Mouse (Mus musculus) limb, embryonic 10.5 days (tissue): ENCODE results near the gene Disp1. TPM values are rescaled to one million over a fixed set of nuclear protein-coding genes. Genes with fewer than 3 reads are reported as not detected.

ENCODE experiments used
- DNase-seq: peaks from one replicate; pipeline ENCODE4 v3.0.0-alpha.2; 2017; ENCODE audit warnings: low spot score
- H3K27ac ChIP-seq: fragments of 300-500 bp; sonication (generic); 2 replicates; pipeline ENCODE4 v1.5.1; 2016; ENCODE audit warnings: mild to moderate bottlenecking
- H3K27me3 ChIP-seq: fragments of 300-500 bp; sonication (generic); 2 replicates; pipeline ENCODE4 v1.6.1; 2016; ENCODE audit warnings: low read depth, mild to moderate bottlenecking; ENCODE audit not compliant: poor library complexity, severe bottlenecking
- H3K36me3 ChIP-seq: fragments of 300-500 bp; sonication (generic); 2 replicates; pipeline ENCODE4 v1.6.1; 2016; ENCODE audit warnings: mild to moderate bottlenecking, moderate library complexity
- H3K4me1 ChIP-seq: fragments of 300-500 bp; sonication (generic); 2 replicates; pipeline ENCODE4 v1.6.1; 2016
- H3K4me3 ChIP-seq: fragments of 300-500 bp; sonication (generic); 2 replicates; pipeline ENCODE4 v1.5.1; 2016; ENCODE audit warnings: mild to moderate bottlenecking, moderate library complexity
- H3K9me3 ChIP-seq: fragments of 300-500 bp; sonication (generic); replicated peaks from 2 replicates; pipeline ENCODE4 v1.6.1; 2016; ENCODE audit warnings: mild to moderate bottlenecking
- WGBS: fragments of 180-500 bp; shearing (Covaris S2); methylation state at CpG from one replicate; pipeline ENCODE4 v1.1.7; 2016; 5-methylcytosine and 5-hydroxymethylcytosine counted together
- polyA plus RNA-seq: library from polyadenylated mRNA; unstranded; fragments of >200 nt; fragmentation: Nextera tagmentation; extraction: Ambion mirVana; gene quantifications from 2 replicates; pipeline ENCODE4 v1.2.1, GENCODE M21; 2016

Gene Disp1
- polyA plus RNA-seq, 1 experiment from 2014 or later: 21.8 TPM

DNA sequence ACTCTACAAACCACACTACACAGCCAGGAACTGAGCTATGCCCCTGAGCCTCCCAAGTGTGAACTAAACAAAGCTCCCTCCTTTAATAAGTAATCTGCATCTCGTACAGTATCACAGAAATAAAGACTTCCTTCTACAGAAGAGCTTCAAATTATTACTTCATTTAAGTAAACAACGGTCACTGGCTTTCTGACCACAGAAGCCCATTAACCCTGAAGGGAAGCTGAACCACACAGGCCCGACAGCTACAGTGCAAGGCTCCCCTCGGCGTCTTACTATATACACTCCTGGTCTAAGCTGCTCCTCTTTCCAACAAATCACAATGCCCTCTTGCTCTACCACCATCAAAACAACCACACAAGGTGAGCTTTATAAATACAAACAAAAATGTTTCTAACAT, 50.2 kb downstream of the Disp1 start:
- peaks cover 16% of the 10 kb centered on the region for H3K36me3 ChIP-seq
- H3K4me1 ChIP-seq: peaks cover 39% of the 10 kb centered on the region
- 87% methylated on average over 5 of the region's 5 CpGs for WGBS
- H3K4me3 ChIP-seq: no peak overlapping the region
- no peaks in the 10 kb centered on the region for H3K9me3 ChIP-seq
- H3K27me3 ChIP-seq: no peaks in the 10 kb centered on the region
- DNase-seq: no peak
- no peak overlapping the region for H3K27ac ChIP-seq

DNA sequence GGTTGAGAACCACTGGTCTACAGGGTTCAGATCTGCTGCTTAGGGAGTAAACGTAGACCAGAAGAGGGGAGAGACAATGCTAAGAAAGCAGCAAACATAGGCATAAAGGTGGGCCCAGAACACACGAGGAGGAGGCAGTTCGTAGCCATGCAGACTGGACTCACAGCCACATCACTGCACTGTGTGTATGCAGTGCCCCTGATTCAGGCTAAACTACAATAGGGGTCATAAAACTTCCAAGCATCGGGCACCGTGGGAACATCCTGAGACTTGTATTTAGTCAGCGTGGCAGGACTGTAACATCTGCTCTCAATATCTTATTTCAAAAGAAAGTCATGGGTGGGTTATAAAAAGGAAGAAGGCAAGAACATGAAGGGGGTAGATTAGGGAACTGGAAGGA, 52.9 kb downstream of the Disp1 start:
- Histone ChIP-seq H3K4me3 (no peak overlapping the region), H3K27ac (peak overlapping the region; percentile 77), H3K27me3 (no peaks in the 10 kb centered on the region), H3K36me3 (peaks cover 23% of the 10 kb centered on the region), H3K9me3 (no peaks in the 10 kb centered on the region), H3K4me1 (peaks cover 56% of the 10 kb centered on the region)
- WGBS: 36% methylated on average over 6 of the region's 6 CpGs
- peak; percentile 30 for DNase-seq

GRCm38 (mm10) chr1:183167776-183168175, 53.5 kb downstream of the Disp1 start:
- 71% methylated on average over 12 of the region's 12 CpGs for WGBS
- peaks cover 17% of the 10 kb centered on the region for H3K36me3 ChIP-seq
- H3K27me3 ChIP-seq: no peaks in the 10 kb centered on the region
- no peak overlapping the region for H3K4me3 ChIP-seq
- H3K9me3 ChIP-seq: no peaks in the 10 kb centered on the region
- peak overlapping the region; percentile 77 for H3K27ac ChIP-seq
- H3K4me1 ChIP-seq: peaks cover 63% of the 10 kb centered on the region
- DNase-seq: peak; percentile 56

DNA sequence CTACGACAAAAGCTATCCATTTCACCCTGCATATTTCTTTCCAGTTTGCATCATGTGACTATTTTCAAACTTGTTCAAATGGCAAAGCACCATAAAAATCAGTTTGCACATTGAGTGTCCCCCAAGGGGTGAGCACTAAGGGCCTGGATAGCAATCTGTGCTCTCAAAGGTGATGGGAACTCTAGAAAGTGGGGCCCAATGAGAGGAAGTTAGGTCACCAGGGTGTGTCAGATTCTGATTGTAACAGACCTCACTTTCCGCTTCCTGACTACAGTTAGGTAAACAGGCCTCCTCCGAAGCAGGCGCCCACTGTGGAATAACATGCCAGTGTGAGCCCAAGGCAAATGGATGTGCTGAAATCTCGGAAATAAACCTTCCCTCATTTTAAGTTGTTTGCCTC, 54.6 kb downstream of the Disp1 start:
- DNase-seq: peak; percentile 14
- H3K27me3 ChIP-seq: no peaks in the 10 kb centered on the region
- 92% methylated on average over 5 of the region's 5 CpGs for WGBS
- H3K27ac ChIP-seq: no peak overlapping the region
- H3K36me3 ChIP-seq: peaks cover 17% of the 10 kb centered on the region
- H3K9me3 ChIP-seq: no peaks in the 10 kb centered on the region
- H3K4me3 ChIP-seq: no peak overlapping the region
- H3K4me1 ChIP-seq: peaks cover 63% of the 10 kb centered on the region

DNA sequence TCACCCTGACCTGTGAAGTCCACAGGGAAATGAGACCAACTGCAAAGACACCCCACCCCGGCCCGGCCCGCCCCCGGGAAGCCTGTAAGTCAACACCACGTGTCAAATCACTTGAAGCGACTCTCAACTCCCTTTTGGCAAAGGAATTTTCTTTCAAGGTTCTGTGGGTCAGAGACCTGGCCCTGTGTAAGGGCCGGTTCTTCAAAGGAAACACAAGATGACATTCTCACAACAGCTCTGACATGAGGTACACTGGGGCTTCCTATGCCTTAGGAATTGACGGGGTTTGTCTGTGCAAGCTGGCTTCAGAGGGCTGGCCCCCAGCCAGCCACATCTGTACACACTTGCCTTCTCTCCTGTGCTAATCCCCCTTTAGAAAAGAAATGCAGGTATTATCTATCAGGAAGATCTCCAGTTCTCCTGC, 56.7 kb downstream of the Disp1 start:
- peaks cover 17% of the 10 kb centered on the region for H3K36me3 ChIP-seq
- H3K9me3 ChIP-seq: no peaks in the 10 kb centered on the region
- no peak overlapping the region for H3K4me3 ChIP-seq
- peaks cover 61% of the 10 kb centered on the region for H3K4me1 ChIP-seq
- 36% methylated on average over 8 of the region's 8 CpGs for WGBS
- peak; percentile 34 for DNase-seq
- peak overlapping the region; percentile 54 for H3K27ac ChIP-seq
- H3K27me3 ChIP-seq: no peaks in the 10 kb centered on the region

- Histone ChIP-seq H3K4me1 (peaks cover 59% of the 10 kb centered on the region), H3K36me3 (peaks cover 17% of the 10 kb centered on the region), H3K4me3 (no peak overlapping the region), H3K27me3 (no peaks in the 10 kb centered on the region), H3K9me3 (no peaks in the 10 kb centered on the region), H3K27ac (peak overlapping the region; percentile 67; the same call in 1 of the 2 replicates)
- WGBS: 76% methylated on average over 6 of the region's 6 CpGs
- DNase-seq: no peak
Observed at GRCm38 (mm10) chr1:183164190-183164580, 57.1 kb downstream of the Disp1 start.

- WGBS: 47% methylated on average over 5 of the region's 5 CpGs
- H3K4me3 ChIP-seq: no peak overlapping the region
- peak overlapping the region; percentile 67; the same call in 1 of the 2 replicates for H3K27ac ChIP-seq
- peaks cover 56% of the 10 kb centered on the region for H3K4me1 ChIP-seq
- no peaks in the 10 kb centered on the region for H3K9me3 ChIP-seq
- peaks cover 17% of the 10 kb centered on the region for H3K36me3 ChIP-seq
- H3K27me3 ChIP-seq: no peaks in the 10 kb centered on the region
- DNase-seq: no peak
Observed at GRCm38 (mm10) chr1:183163512-183164189, 57.7 kb downstream of the Disp1 start.

DNA sequence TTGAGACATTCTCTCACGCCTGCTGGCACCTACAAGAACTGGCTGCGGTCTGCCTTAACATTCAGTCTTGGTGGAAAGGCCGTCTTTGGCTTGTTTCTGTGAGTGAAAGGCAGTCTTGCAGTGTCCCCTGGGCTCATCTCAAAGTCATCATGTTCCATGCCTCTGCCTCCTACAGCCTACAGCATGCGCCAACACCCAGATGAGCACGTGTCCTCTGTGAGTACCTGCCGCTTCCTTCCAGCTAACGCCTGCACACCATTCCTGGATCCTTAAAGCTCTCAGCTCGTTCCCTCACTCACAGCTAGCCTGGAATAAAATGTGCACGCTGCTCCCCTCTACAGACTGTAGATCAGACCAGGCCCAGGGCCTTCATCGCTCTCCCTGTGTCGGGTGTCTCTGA, 60.3 kb downstream of the Disp1 start:
- WGBS: 91% methylated on average over 11 of the region's 11 CpGs
- 0 out of 2 replicates have a peak, but pooled peaks cover 2% of the 10 kb centered on the region for H3K9me3 ChIP-seq
- peaks cover 16% of the 10 kb centered on the region for H3K36me3 ChIP-seq
- no peaks in the 10 kb centered on the region for H3K27me3 ChIP-seq
- H3K27ac ChIP-seq: 0 out of 2 replicates have a peak overlapping the region, but pooled peaks have one; percentile 28
- no peak overlapping the region for H3K4me3 ChIP-seq
- DNase-seq: peak; percentile 22
- H3K4me1 ChIP-seq: peaks cover 44% of the 10 kb centered on the region

- Histone ChIP-seq H3K4me3 (no peak overlapping the region), H3K9me3 (0 out of 2 replicates have a peak, but pooled peaks cover 2% of the 10 kb centered on the region), H3K4me1 (peaks cover 49% of the 10 kb centered on the region), H3K27ac (no peak overlapping the region), H3K27me3 (no peaks in the 10 kb centered on the region), H3K36me3 (peaks cover 8% of the 10 kb centered on the region)
- WGBS: 76% methylated on average over 6 of the region's 6 CpGs
- peak; percentile 28 for DNase-seq
Observed at GRCm38 (mm10) chr1:183160188-183160587, 61.1 kb downstream of the Disp1 start.

GRCm38 (mm10) chr1:183159183-183159582, 62.1 kb downstream of the Disp1 start:
- Histone ChIP-seq H3K4me1 (peaks cover 48% of the 10 kb centered on the region), H3K36me3 (peaks cover 8% of the 10 kb centered on the region), H3K27ac (no peak overlapping the region), H3K4me3 (no peak overlapping the region), H3K27me3 (no peaks in the 10 kb centered on the region), H3K9me3 (0 out of 2 replicates have a peak, but pooled peaks cover 2% of the 10 kb centered on the region)
- 61% methylated on average over 7 of the region's 7 CpGs for whole genome bisulfite sequencing
- DNase-seq: peak; percentile 32

DNA sequence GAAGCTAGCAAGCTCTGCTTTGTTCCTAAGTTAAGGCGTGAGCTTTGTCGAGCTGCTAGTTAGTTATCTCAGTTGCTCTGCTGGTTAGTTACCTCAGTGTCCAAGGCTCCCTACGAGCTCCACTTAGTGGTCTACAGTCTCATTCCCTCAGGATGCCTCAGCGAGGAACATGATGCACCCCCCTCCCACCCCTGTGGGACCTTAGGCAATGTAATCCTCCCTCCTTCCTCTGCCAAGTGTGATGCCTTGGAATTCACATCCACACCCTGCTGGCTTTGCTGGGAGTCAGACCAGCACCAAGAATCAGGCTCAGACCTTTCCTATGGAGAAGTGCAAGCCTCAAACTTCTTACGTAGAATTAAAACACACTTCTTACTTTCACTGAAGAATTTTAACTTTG, 65.7 kb downstream of the Disp1 start:
- Histone ChIP-seq H3K27ac (no peak overlapping the region; the same call in 1 of the 2 replicates), H3K4me1 (peaks cover 40% of the 10 kb centered on the region), H3K27me3 (no peaks in the 10 kb centered on the region), H3K36me3 (peaks cover 8% of the 10 kb centered on the region), H3K4me3 (no peak overlapping the region), H3K9me3 (0 out of 2 replicates have a peak, but pooled peaks cover 2% of the 10 kb centered on the region)
- DNase-seq: no peak
- 80% methylated on average over 5 of the region's 5 CpGs for WGBS

DNA sequence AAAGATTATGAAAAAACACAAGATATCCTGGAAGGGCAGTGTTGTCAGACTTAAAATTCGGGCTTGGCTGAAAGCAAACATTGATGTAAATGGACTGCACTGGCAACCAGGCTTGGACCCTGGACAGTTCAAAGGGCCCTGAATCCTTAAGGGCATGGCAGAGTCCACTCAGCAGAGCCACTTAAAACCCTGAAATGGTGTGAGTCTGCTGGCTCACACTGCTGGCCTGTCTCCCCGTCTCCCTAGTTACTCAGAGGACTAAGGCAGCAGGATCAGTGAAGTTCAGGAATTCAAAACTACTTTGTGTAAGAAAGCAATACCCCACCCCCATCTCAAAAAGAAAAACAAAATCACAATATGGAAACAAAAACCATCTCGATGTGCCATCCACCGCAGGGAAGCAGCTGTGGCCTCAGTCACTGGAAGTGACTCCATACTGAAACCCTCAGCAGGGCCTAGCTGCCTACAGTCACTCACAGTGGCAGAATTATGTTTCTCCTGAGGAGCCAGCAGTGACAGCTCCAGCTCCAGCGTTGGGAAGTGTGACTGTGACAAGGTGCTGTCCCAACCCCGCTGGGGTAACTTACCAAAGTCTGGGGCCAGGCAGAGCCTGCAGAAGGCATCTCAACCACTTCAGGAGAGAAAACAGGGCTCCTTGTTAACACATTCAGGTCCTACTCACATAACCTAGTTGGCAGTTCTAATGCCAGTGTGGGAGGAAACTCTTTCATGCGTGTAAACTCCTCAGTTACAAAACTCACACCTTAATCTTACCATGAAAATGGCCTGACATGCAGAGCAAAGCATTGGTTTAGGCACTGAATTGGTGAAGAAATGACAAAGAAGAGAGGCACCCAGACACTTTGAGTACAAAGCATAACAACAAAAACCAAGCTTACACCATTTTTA, 66.8 kb downstream of the Disp1 start:
- Histone ChIP-seq H3K9me3 (0 out of 2 replicates have a peak, but pooled peaks cover 2% of the 10 kb centered on the region), H3K27ac (peak overlapping the region; percentile 72; the same call in 1 of the 2 replicates), H3K4me3 (no peak overlapping the region), H3K27me3 (no peaks in the 10 kb centered on the region), H3K4me1 (peaks cover 43% of the 10 kb centered on the region), H3K36me3 (peaks cover 8% of the 10 kb centered on the region)
- 59% methylated on average over 7 of the region's 7 CpGs for WGBS
- no peak for DNase-seq

GRCm38 (mm10) chr1:183153354-183153753, 68.0 kb downstream of the Disp1 start:
- 94% methylated on average over 4 of the region's 4 CpGs for WGBS
- H3K36me3 ChIP-seq: peaks cover 8% of the 10 kb centered on the region
- no peak overlapping the region for H3K27ac ChIP-seq
- DNase-seq: no peak
- no peak overlapping the region for H3K4me3 ChIP-seq
- H3K4me1 ChIP-seq: peaks cover 50% of the 10 kb centered on the region
- H3K27me3 ChIP-seq: no peaks in the 10 kb centered on the region
- 0 out of 2 replicates have a peak, but pooled peaks cover 2% of the 10 kb centered on the region for H3K9me3 ChIP-seq
